Mouse (Mus musculus): ENCODE measurements around the gene Pcgf2. TPM values are rescaled to one million over a fixed set of nuclear protein-coding genes. Genes with fewer than 3 reads are reported as not detected.
"Not testable (repeated sequence)": the region's sequence is repeated elsewhere in the genome, so short reads cannot be mapped to it uniquely, and the experiment has no call there.

The Pcgf2 gene
- polyA plus RNA-seq, 1 experiment from 2014 or later, result 18.2 TPM

DNA sequence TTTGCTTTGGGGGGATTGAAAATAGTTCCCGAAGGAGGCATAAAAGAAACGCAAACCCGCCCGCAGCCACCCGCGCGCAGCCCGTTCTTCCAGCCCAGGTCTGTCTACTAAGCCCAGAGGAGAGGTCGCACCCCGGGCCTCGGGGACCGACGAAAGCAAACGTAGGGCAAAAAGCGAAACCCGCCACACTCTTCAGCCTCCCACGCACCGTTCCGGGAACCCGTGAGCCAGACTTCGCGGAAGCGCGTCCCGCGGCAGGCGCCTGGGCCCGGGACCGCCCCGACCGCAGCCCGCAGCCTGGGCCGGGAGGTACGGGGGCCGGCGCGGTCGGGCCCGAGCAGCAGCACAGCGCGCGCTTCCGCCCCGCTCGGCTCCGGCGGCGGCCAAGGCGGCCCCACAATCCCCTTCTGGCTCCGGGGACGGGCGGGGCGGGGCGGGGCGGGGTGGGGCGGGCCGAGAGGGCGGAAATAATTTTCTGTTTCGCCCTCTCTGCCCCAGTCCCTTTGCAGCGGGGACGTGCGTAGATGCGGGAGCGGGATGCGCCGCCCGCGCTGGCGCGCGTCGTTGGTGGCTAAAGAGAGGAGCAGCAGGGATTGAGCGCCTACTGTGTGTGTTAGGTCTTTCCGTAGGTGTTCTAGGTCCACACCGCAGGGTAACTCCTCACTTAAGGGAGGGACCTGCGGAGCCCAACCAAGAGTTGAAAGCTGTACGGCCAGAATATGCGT lies 40.1 kb downstream of the Pcgf2 start:
- Histone ChIP-seq H3K27me3 (ENCODE audit: control insufficient read depth, insufficient read depth, low read length) (no peaks in the 10 kb centered on the region), H3K27ac (ENCODE audit: low read length) (peak overlapping the region; percentile 61; the same call in 1 of the 2 replicates), H3K9me3 (ENCODE audit: control insufficient read depth, low read depth, low read length) (no peaks in the 10 kb centered on the region), H3K4me3 (ENCODE audit: low read depth, low read length) (peak overlapping the region; percentile 70), H3K4me2 (replicated peaks; ENCODE audit: low read depth, low read length) (peak overlapping the region; percentile 89), H3K4me1 (ENCODE audit: control insufficient read depth, insufficient read depth, low read length) (peaks cover 39% of the 10 kb centered on the region), H3K9ac (replicated peaks; ENCODE audit: low read depth, low read length) (peak overlapping the region; percentile 86), H3K36me3 (ENCODE audit: control insufficient read depth, insufficient read depth, low read length) (no peaks in the 10 kb centered on the region)
- under 1% methylated on average over 58 of the region's 78 CpGs for WGBS
- ATAC-seq (ENCODE audit: insufficient number of reproducible peaks, insufficient read depth, low FRiP score, low read depth), result peak; percentile 80

- H3K9me3 ChIP-seq (ENCODE audit: control insufficient read depth, low read depth, low read length), result no peaks in the 10 kb centered on the region
- peak overlapping the region; percentile 61; the same call in 1 of the 2 replicates for H3K27ac ChIP-seq (ENCODE audit: low read length)
- H3K4me1 ChIP-seq (ENCODE audit: control insufficient read depth, insufficient read depth, low read length), result peaks cover 32% of the 10 kb centered on the region; the same call in 1 of the 2 replicates
- H3K27me3 ChIP-seq (ENCODE audit: control insufficient read depth, insufficient read depth, low read length), result no peaks in the 10 kb centered on the region
- peak overlapping the region; percentile 89 for H3K4me2 ChIP-seq (replicated peaks; ENCODE audit: low read depth, low read length)
- H3K4me3 ChIP-seq (ENCODE audit: low read depth, low read length), result peak overlapping the region; percentile 70
- ATAC-seq (ENCODE audit: insufficient number of reproducible peaks, insufficient read depth, low FRiP score, low read depth), result no peak
- 9% methylated on average over 13 of the region's 13 CpGs for WGBS
- no peaks in the 10 kb centered on the region for H3K36me3 ChIP-seq (ENCODE audit: control insufficient read depth, insufficient read depth, low read length)
- H3K9ac ChIP-seq (replicated peaks; ENCODE audit: low read depth, low read length), result peak overlapping the region; percentile 86
Observed at GRCm38 (mm10) chr11:97659267-97659989, 40.9 kb downstream of the Pcgf2 start.

GRCm38 (mm10) chr11:97658751-97659266 lies 41.5 kb downstream of the Pcgf2 start:
- WGBS, result 52% methylated on average over 11 of the region's 11 CpGs
- Histone ChIP-seq H3K27me3 (ENCODE audit: control insufficient read depth, insufficient read depth, low read length) (no peaks in the 10 kb centered on the region), H3K27ac (ENCODE audit: low read length) (no peak overlapping the region), H3K4me1 (ENCODE audit: control insufficient read depth, insufficient read depth, low read length) (peaks cover 30% of the 10 kb centered on the region; the same call in 1 of the 2 replicates), H3K36me3 (ENCODE audit: control insufficient read depth, insufficient read depth, low read length) (no peaks in the 10 kb centered on the region), H3K9ac (replicated peaks; ENCODE audit: low read depth, low read length) (0 out of 2 replicates have a peak overlapping the region, but pooled peaks have one; percentile 86), H3K4me3 (ENCODE audit: low read depth, low read length) (no peak overlapping the region; the same call in 1 of the 2 replicates), H3K4me2 (replicated peaks; ENCODE audit: low read depth, low read length) (peak overlapping the region; percentile 89; the same call in 1 of the 2 replicates), H3K9me3 (ENCODE audit: control insufficient read depth, low read depth, low read length) (no peaks in the 10 kb centered on the region)
- ATAC-seq (ENCODE audit: insufficient number of reproducible peaks, insufficient read depth, low FRiP score, low read depth), result no peak

- not testable (repeated sequence) for H3K36me3 ChIP-seq (ENCODE audit: control insufficient read depth, insufficient read depth, low read length); ATAC-seq (ENCODE audit: insufficient number of reproducible peaks, insufficient read depth, low FRiP score, low read depth); H3K4me2 ChIP-seq (replicated peaks; ENCODE audit: low read depth, low read length); H3K4me3 ChIP-seq (ENCODE audit: low read depth, low read length); H3K9ac ChIP-seq (replicated peaks; ENCODE audit: low read depth, low read length); H3K27ac ChIP-seq (ENCODE audit: low read length); H3K9me3 ChIP-seq (ENCODE audit: control insufficient read depth, low read depth, low read length); H3K27me3 ChIP-seq (ENCODE audit: control insufficient read depth, insufficient read depth, low read length)
- WGBS, result 90% methylated on average over 6 of the region's 6 CpGs
- H3K4me1 ChIP-seq (ENCODE audit: control insufficient read depth, insufficient read depth, low read length), result peaks cover 30% of the 10 kb centered on the region; the same call in 1 of the 2 replicates
Observed at GRCm38 (mm10) chr11:97657967-97658366, 42.3 kb downstream of the Pcgf2 start.

- Histone ChIP-seq H3K4me1 (ENCODE audit: control insufficient read depth, insufficient read depth, low read length) (peaks cover 30% of the 10 kb centered on the region; the same call in 1 of the 2 replicates), H3K4me3 (ENCODE audit: low read depth, low read length) (no peak overlapping the region), H3K27ac (ENCODE audit: low read length) (no peak overlapping the region), H3K9me3 (ENCODE audit: control insufficient read depth, low read depth, low read length) (no peaks in the 10 kb centered on the region), H3K4me2 (replicated peaks; ENCODE audit: low read depth, low read length) (no peak overlapping the region), H3K36me3 (ENCODE audit: control insufficient read depth, insufficient read depth, low read length) (no peaks in the 10 kb centered on the region), H3K27me3 (ENCODE audit: control insufficient read depth, insufficient read depth, low read length) (no peaks in the 10 kb centered on the region), H3K9ac (replicated peaks; ENCODE audit: low read depth, low read length) (no peak overlapping the region)
- WGBS, result 35% methylated on average over 5 of the region's 6 CpGs
- no peak for ATAC-seq (ENCODE audit: insufficient number of reproducible peaks, insufficient read depth, low FRiP score, low read depth)
Observed at GRCm38 (mm10) chr11:97657184-97657945, 42.9 kb downstream of the Pcgf2 start.

DNA sequence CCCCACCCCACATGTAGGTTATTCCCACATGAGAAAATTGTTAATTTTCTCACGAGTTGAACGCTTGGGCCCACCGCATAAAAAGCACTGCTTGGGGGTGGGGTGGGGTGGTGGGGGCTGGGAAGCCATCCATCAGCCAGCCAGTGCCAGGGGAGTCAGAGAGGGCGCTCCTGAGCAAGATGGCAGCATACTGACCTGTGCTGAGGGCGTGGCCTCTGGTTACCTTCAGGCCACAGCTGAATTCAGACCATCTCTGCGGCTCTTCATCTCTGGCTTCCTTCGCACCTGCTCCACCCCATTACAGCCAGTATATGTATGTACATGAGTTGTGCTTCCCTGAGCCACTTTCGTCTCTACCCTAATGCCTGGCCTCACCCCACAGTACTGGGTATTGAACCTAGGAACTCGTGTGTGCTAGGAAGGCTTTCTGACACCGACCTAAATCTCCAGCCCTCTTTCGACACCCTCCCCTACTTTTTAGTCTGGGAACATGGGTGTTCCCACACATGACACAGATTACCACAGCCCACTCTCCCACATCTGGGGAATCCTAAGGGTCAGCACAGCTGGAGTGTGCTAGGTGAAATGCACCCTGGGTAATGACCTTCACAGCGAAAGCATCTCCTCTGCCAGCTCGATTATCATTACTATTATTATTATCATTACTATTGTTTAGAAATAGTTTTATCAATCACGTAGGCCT lies 43.9 kb downstream of the Pcgf2 start:
- Histone ChIP-seq H3K9ac (replicated peaks; ENCODE audit: low read depth, low read length) (no peak overlapping the region), H3K9me3 (ENCODE audit: control insufficient read depth, low read depth, low read length) (no peaks in the 10 kb centered on the region), H3K4me3 (ENCODE audit: low read depth, low read length) (no peak overlapping the region), H3K4me1 (ENCODE audit: control insufficient read depth, insufficient read depth, low read length) (peaks cover 20% of the 10 kb centered on the region; the same call in 1 of the 2 replicates), H3K27me3 (ENCODE audit: control insufficient read depth, insufficient read depth, low read length) (no peaks in the 10 kb centered on the region), H3K36me3 (ENCODE audit: control insufficient read depth, insufficient read depth, low read length) (no peaks in the 10 kb centered on the region), H3K4me2 (replicated peaks; ENCODE audit: low read depth, low read length) (no peak overlapping the region), H3K27ac (ENCODE audit: low read length) (no peak overlapping the region)
- ATAC-seq (ENCODE audit: insufficient number of reproducible peaks, insufficient read depth, low FRiP score, low read depth), result no peak
- 76% methylated on average over 14 of the region's 14 CpGs for WGBS

GRCm38 (mm10) chr11:97654210-97654609 lies 46.1 kb downstream of the Pcgf2 start:
- 90% methylated on average over 2 of the region's 2 CpGs for WGBS
- no peaks in the 10 kb centered on the region for H3K36me3 ChIP-seq (ENCODE audit: control insufficient read depth, insufficient read depth, low read length)
- no peak overlapping the region for H3K27ac ChIP-seq (ENCODE audit: low read length)
- 0 out of 2 replicates have a peak, but pooled peaks cover 6% of the 10 kb centered on the region for H3K4me1 ChIP-seq (ENCODE audit: control insufficient read depth, insufficient read depth, low read length)
- no peak overlapping the region for H3K9ac ChIP-seq (replicated peaks; ENCODE audit: low read depth, low read length)
- H3K4me2 ChIP-seq (replicated peaks; ENCODE audit: low read depth, low read length), result no peak overlapping the region
- no peak overlapping the region for H3K4me3 ChIP-seq (ENCODE audit: low read depth, low read length)
- no peaks in the 10 kb centered on the region for H3K27me3 ChIP-seq (ENCODE audit: control insufficient read depth, insufficient read depth, low read length)
- no peaks in the 10 kb centered on the region for H3K9me3 ChIP-seq (ENCODE audit: control insufficient read depth, low read depth, low read length)
- no peak for ATAC-seq (ENCODE audit: insufficient number of reproducible peaks, insufficient read depth, low FRiP score, low read depth)
